In the genomic region with DNA sequence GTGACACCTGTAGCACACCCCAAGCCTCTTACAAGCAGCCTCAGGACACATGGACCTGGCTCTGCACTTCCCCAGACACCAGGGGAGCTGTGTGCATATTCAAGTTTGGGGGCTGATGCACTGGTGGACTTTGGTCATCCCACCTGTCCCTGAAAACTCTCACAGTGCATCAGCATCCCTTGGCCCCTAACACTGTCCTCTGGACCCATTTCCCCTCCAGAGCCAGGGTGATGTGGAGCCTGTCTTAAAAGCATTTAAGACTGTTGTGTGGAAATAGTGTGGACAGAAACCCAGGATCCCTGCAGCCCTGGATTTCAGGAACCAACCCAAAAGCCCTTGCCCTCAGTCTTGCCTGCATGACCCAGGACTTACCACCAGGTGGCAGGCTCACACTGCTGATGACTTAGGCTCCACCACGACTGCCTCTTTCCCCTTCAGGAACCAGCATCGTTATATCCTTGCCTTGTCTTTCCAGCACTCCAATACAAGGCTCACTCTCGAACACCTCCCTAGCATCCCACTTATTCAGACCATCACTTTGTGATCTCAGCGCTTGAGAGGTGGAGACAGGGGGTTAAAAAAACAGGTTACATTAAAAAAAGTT, we compare ENCODE assay signal across 9 mouse cellular contexts.
DNase-seq lines count a peak whose midpoint lies in the region; ATAC-seq and TF ChIP-seq lines count a peak whose summit lies in the region.
"Had no signal": no experiment of that assay in that cellular context is flagged by ENCODE, and none has a peak within 500 bp of the region (broad histone marks: within the 10 kb centered on the region; RNA-seq: fewer than 3 reads in every experiment).

No protein-coding gene starts in this region.

- H3K36me3 ChIP-seq in hindbrain, postnatal 0 days (ENCODE audit: insufficient read depth, low read length): no peaks in the 10 kb centered on the region
- H3K36me3 ChIP-seq in midbrain, embryonic 11.5 days (ENCODE audit: control insufficient read depth, insufficient read depth, low read length): no peaks in the 10 kb centered on the region
- H3K36me3 ChIP-seq: stomach, embryonic 15.5 days had no signal

- H3K4me1 ChIP-seq in hindbrain, postnatal 0 days (ENCODE audit: insufficient read depth, low read length): no peaks in the 10 kb centered on the region
- H3K4me1 ChIP-seq in midbrain, embryonic 11.5 days (ENCODE audit: control insufficient read depth, insufficient read depth, low read length): peaks cover 3% of the 10 kb centered on the region; the same call in 1 of the 2 replicates
- H3K4me1 ChIP-seq: stomach, embryonic 15.5 days had no signal

- H3K4me3 ChIP-seq in hindbrain, postnatal 0 days (ENCODE audit: low read length): no peak overlapping the region
- no peak overlapping the region for H3K4me3 ChIP-seq in left cerebral cortex, adult 2 months
- H3K4me3 ChIP-seq in midbrain, embryonic 11.5 days (ENCODE audit: low read depth, low read length): no peak overlapping the region
- H3K4me3 ChIP-seq: stomach, embryonic 15.5 days had no signal

- no peaks in the 10 kb centered on the region for H3K27me3 ChIP-seq in hindbrain, postnatal 0 days (ENCODE audit: insufficient read depth, low read length)
- H3K27me3 ChIP-seq in midbrain, embryonic 11.5 days (ENCODE audit: control insufficient read depth, insufficient read depth, low read length): no peaks in the 10 kb centered on the region
- H3K27me3 ChIP-seq: stomach, embryonic 15.5 days had no signal

- DNase-seq in ZHBTc4 (ENCODE audit: low read depth, low spot score): peak; percentile 78
- DNase-seq in cerebellum, adult 9-10 months: peak; percentile 76
- DNase-seq in frontal cortex, adult 2 months (ENCODE audit: extremely low spot score in 1 of 2, low spot score in 1 of 2): peak; percentile 56 to 93
- peak; percentile 88 for DNase-seq in hindbrain, postnatal 0 days (ENCODE audit: low spot score)
- peak; percentile 73 to 85 for DNase-seq in left cerebral cortex, adult 2 months (ENCODE audit: extremely low spot score in 1 of 2, low spot score in 2 of 2)
- peak; percentile 98 for DNase-seq in midbrain, embryonic 11.5 days (ENCODE audit: low spot score, missing footprints)
- peak; percentile 34 for DNase-seq in skeletal muscle tissue, adult 2 months (ENCODE audit: low read depth, low spot score)

- H3K9ac ChIP-seq in hindbrain, postnatal 0 days (replicated peaks; ENCODE audit: low read length): no peak overlapping the region
- no peak overlapping the region; the same call in 1 of the 2 replicates for H3K9ac ChIP-seq in midbrain, embryonic 11.5 days (ENCODE audit: low read length)
- H3K9ac ChIP-seq: stomach, embryonic 15.5 days had no signal

- no peaks in the 10 kb centered on the region for H3K9me3 ChIP-seq in hindbrain, postnatal 0 days (ENCODE audit: low read length)
- no peaks in the 10 kb centered on the region for H3K9me3 ChIP-seq in midbrain, embryonic 11.5 days (ENCODE audit: control insufficient read depth, low read length)
- H3K9me3 ChIP-seq: stomach, embryonic 15.5 days had no signal

- TF ChIP-seq CTCF in hindbrain, postnatal 0 days (IDR thresholded peaks at IDR 0.05; ENCODE audit: low read depth): peak; percentile 99
- TF ChIP-seq CTCF in left cerebral cortex, adult 2 months (IDR thresholded peaks at IDR 0.05): peak; percentile 92

- H3K27ac ChIP-seq in hindbrain, postnatal 0 days: no peak overlapping the region
- H3K27ac ChIP-seq in left cerebral cortex, adult 2 months: no peak overlapping the region
- H3K27ac ChIP-seq in midbrain, embryonic 11.5 days (ENCODE audit: low read depth, low read length): no peak overlapping the region
- H3K27ac ChIP-seq: stomach, embryonic 15.5 days had no signal

- 2% methylated on average over 4 of the region's 4 CpGs for WGBS in hindbrain, postnatal 0 days
- WGBS in midbrain, embryonic 11.5 days: 1% methylated on average over 4 of the region's 4 CpGs

- intact Hi-C loops in left cerebral cortex, adult 2 months (cut with DNase I): loop anchor here (1.0 to 10.0 kb wide), 2 partner anchors 302 to 859 kb away; no protein-coding TSS in a partner anchor

- H3K4me2 ChIP-seq in hindbrain, postnatal 0 days (ENCODE audit: low read depth, low read length): no peak overlapping the region
- no peak overlapping the region for H3K4me2 ChIP-seq in midbrain, embryonic 11.5 days
- H3K4me2 ChIP-seq: stomach, embryonic 15.5 days had no signal

- peak; percentile 79 for ATAC-seq in hindbrain, postnatal 0 days
- ATAC-seq in midbrain, embryonic 11.5 days (ENCODE audit: low FRiP score): peak; percentile 79
- ATAC-seq in inflammation-experienced regulatory T-cells, adult 6 months: no peak

Comparison
In these comparisons a context has a peak if more than half of its experiments do, and no peak if none do; other contexts are left out.
1. DNase-seq: peak in every context shown above with its lines; median percentile 98 in midbrain, embryonic 11.5 days; 88 in hindbrain, postnatal 0 days; 79 in left cerebral cortex, adult 2 months; 78 in ZHBTc4; 76 in cerebellum, adult 9-10 months; 74 in frontal cortex, adult 2 months; 34 in skeletal muscle tissue, adult 2 months.